Mouse (Mus musculus) effector memory CD4-positive, alpha-beta T cell, adult 5 months (primary cell): ENCODE measurements around the gene Cdk9. TPM values are rescaled to one million over a fixed set of nuclear protein-coding genes. Genes with fewer than 3 reads are reported as not detected.

Experiments
- polyA plus RNA-seq: library from polyadenylated mRNA; unstranded; fragments of 100-300 nt; shearing (Covaris generic); gene quantifications from one replicate; pipeline ENCODE4 v1.2.1, GENCODE M21; 2017

Gene Cdk9
- polyA plus RNA-seq: 126 TPM

GRCm38 (mm10) chr2:32712934-32713817, at the start of gene Cdk9:
Gene Cdk9, minus strand, starts transcription at chr2:32713076.

GRCm38 (mm10) chr2:32757056-32757845, 44.4 kb upstream of the Cdk9 start, which contains the start of gene Tor2a:
Gene Tor2a, plus strand, starts transcription at chr2:32757234.

GRCm38 (mm10) chr2:32740916-32741272, 28.0 kb upstream of the Cdk9 start, which contains the start of gene 6330409D20Rik:
Gene 6330409D20Rik, minus strand, starts transcription at chr2:32741016.

GRCm38 (mm10) chr2:32720681-32721229, 7.9 kb upstream of the Cdk9 start, which contains the start of gene Sh2d3c:
Gene Sh2d3c, plus strand, starts transcription at chr2:32721055.

GRCm38 (mm10) chr2:32704021-32704421, 8.9 kb downstream of the Cdk9 start, which contains the start of gene Fpgs:
Gene Fpgs, minus strand, starts transcription at chr2:32704145.

Other genes starting within 250 kb of the Cdk9 start
- gene Fam102a, start 177.7 kb downstream of the Cdk9 start, polyA plus RNA-seq: 148 TPM
- 68.5 TPM for gene Dpm2, start 142.2 kb downstream of the Cdk9 start, polyA plus RNA-seq
- not detected for gene Pip5kl1, start 138.3 kb downstream of the Cdk9 start, polyA plus RNA-seq
- not detected for gene 9430097D07Rik, start 137.4 kb downstream of the Cdk9 start, polyA plus RNA-seq
- gene St6galnac4, start 126.0 kb downstream of the Cdk9 start, polyA plus RNA-seq: 25.4 TPM
- 2.7 TPM for gene St6galnac6, start 113.4 kb downstream of the Cdk9 start, polyA plus RNA-seq
- gene Ak1, start 91.3 kb downstream of the Cdk9 start, polyA plus RNA-seq: not detected
- not detected for gene Eng, start 66.5 kb downstream of the Cdk9 start, polyA plus RNA-seq
- gene Fpgs, start 8.9 kb downstream of the Cdk9 start, polyA plus RNA-seq: 14.1 TPM
- 62.7 TPM for gene Sh2d3c, start 8.0 kb upstream of the Cdk9 start, polyA plus RNA-seq
- not detected for gene 6330409D20Rik, start 27.9 kb upstream of the Cdk9 start, polyA plus RNA-seq
- 39.1 TPM for gene Tor2a, start 44.2 kb upstream of the Cdk9 start, polyA plus RNA-seq
- 2.0 TPM for gene Ttc16, start 62.6 kb upstream of the Cdk9 start, polyA plus RNA-seq
- gene Ptrh1, start 62.7 kb upstream of the Cdk9 start, polyA plus RNA-seq: 12.3 TPM
- gene Cfap157, start 71.4 kb upstream of the Cdk9 start, polyA plus RNA-seq: 2.5 TPM
- 13.5 TPM for gene Stxbp1, start 134.2 kb upstream of the Cdk9 start, polyA plus RNA-seq
- gene Fam129b, start 163.0 kb upstream of the Cdk9 start, polyA plus RNA-seq: 1.5 TPM
- gene Rpl12, start 248.5 kb upstream of the Cdk9 start, polyA plus RNA-seq: 42.5 TPM
- 5.4 TPM for gene Lrsam1, start 248.5 kb upstream of the Cdk9 start, polyA plus RNA-seq